Mouse (Mus musculus): ENCODE results near the gene Cdc6. TPM values are rescaled to one million over a fixed set of nuclear protein-coding genes. Genes with fewer than 3 reads are reported as not detected.
A peak's percentile ranks its signal among the peaks of the same experiment; 100 is the strongest.

Cdc6 gene
- polyA plus RNA-seq, 1 experiment from 2014 or later: 12.3 TPM

DNA sequence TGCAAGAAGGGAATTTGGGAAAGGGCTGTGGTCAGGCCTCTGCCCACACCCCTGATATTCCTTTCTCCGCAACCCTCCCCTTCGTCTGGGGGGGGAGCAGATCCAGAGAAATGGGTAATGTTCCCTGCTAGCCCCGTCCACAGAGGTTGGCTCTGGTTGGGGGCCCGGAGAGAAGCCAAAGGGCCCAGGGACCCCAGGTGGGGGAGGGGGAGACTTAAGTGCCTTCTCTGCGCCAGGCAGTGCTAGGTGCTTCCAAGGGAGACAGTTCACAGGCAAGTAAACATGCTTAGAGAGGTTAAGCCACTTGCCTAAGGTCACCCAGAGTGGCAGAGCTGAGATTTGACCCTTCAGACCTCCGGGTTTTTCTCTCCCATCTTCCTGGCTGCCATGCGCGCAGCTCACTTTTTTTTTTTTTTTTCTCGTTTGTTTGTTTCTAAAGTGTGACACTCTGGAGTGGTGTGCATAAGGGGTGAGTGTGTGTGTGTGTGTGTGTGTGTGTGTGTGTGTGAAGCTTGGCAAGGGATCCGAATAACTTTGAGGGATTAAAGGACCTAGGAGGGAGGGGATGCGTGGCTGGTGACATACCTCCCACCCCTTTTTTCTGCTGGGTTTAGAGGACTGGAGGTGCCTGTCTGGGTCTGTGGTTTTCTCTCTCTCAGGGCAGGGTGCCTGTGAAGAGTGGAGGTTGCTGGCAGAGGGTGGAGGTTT lies 37.5 kb downstream of the Cdc6 start:
- Histone ChIP-seq H3K9ac (ENCODE audit: low read depth, low read length) (peak overlapping the region; percentile 35; the same call in 1 of the 2 replicates), H3K27me3 (ENCODE audit: insufficient read depth, low read length) (no peaks in the 10 kb centered on the region), H3K4me1 (replicated peaks; ENCODE audit: insufficient read depth, low read length) (peaks cover 70% of the 10 kb centered on the region), H3K4me3 (replicated peaks; ENCODE audit: low read depth, low read length) (no peak overlapping the region), H3K4me2 (ENCODE audit: low read length) (peak overlapping the region; percentile 27), H3K36me3 (ENCODE audit: insufficient read depth, low read length) (no peaks in the 10 kb centered on the region; the same call in 1 of the 2 replicates), H3K27ac (peak overlapping the region; percentile 98), H3K9me3 (replicated peaks; ENCODE audit: low read length) (no peaks in the 10 kb centered on the region)
- ATAC-seq (replicated peaks; ENCODE audit: low FRiP score, low read depth): no peak
- no peak for TF ChIP-seq CTCF (IDR thresholded peaks at IDR 0.05; ENCODE audit: low read depth)
- DNase-seq (ENCODE audit: low spot score): no peak
- 40% methylated on average over 11 of the region's 11 CpGs for WGBS

DNA sequence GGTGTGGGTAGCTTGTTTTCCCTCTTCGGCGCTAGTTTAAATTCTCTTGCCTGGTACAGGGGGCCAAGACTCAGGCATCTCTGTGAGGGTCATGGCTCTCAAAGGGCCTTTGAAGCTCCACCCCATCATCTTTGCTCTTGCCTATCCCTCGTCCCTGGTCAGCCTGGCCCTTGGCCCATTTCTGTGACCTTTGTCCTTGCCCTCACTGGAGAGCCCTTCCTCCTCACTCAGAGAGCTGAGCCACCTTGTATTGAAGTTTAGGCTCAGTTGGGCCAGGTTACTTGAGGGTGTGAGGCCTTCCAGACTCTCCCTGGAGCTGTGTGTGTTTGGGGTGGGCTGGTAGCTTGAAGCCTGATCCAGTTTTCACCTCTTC lies 38.0 kb downstream of the Cdc6 start:
- Histone ChIP-seq H3K27me3 (ENCODE audit: insufficient read depth, low read length) (no peaks in the 10 kb centered on the region), H3K4me2 (ENCODE audit: low read length) (no peak overlapping the region), H3K9me3 (replicated peaks; ENCODE audit: low read length) (no peaks in the 10 kb centered on the region), H3K36me3 (ENCODE audit: insufficient read depth, low read length) (peaks cover 4% of the 10 kb centered on the region; the same call in 1 of the 2 replicates), H3K27ac (peak overlapping the region; percentile 39; the same call in 1 of the 2 replicates), H3K9ac (ENCODE audit: low read depth, low read length) (no peak overlapping the region), H3K4me1 (replicated peaks; ENCODE audit: insufficient read depth, low read length) (peaks cover 70% of the 10 kb centered on the region), H3K4me3 (replicated peaks; ENCODE audit: low read depth, low read length) (no peak overlapping the region)
- TF ChIP-seq CTCF (IDR thresholded peaks at IDR 0.05; ENCODE audit: low read depth): no peak
- 59% methylated on average over 3 of the region's 3 CpGs for WGBS
- DNase-seq (ENCODE audit: low spot score): no peak
- no peak for ATAC-seq (replicated peaks; ENCODE audit: low FRiP score, low read depth)

DNA sequence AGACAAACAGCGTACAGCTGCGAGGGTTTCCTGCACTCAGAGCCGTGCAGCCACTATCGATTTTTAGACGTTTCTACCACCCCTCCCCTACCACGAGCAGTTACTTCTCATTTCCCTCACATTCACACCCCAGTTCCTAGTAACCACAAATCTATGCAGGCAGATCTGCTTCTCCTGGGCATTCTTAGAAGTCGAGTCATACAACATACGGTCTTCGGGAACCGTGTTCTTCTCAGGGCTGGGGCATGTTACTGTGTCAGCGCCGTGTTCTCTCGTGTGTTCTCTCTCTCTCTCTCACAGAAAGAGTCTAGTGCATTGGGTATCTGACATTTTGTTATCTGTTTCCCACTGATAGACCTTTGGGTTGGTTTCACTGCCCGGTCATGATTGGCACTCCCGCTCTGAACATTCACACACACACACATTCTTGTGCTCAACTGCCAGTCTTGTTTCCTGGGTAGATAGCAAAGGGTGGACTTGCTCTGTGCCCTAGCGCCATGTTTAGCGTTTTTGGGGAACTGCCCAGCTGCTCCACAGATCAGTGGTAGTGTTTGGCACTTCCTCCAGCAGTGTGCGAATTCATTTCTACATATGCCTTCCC lies 40.5 kb downstream of the Cdc6 start:
- H3K4me1 ChIP-seq (replicated peaks; ENCODE audit: insufficient read depth, low read length): peaks cover 73% of the 10 kb centered on the region
- no peak for TF ChIP-seq CTCF (IDR thresholded peaks at IDR 0.05; ENCODE audit: low read depth)
- H3K4me3 ChIP-seq (replicated peaks; ENCODE audit: low read depth, low read length): no peak overlapping the region
- peaks cover 7% of the 10 kb centered on the region; the same call in 1 of the 2 replicates for H3K36me3 ChIP-seq (ENCODE audit: insufficient read depth, low read length)
- DNase-seq (ENCODE audit: low spot score): no peak
- H3K27ac ChIP-seq: no peak overlapping the region
- WGBS: 63% methylated on average over 18 of the region's 18 CpGs
- no peak for ATAC-seq (replicated peaks; ENCODE audit: low FRiP score, low read depth)
- H3K9ac ChIP-seq (ENCODE audit: low read depth, low read length): no peak overlapping the region
- no peaks in the 10 kb centered on the region for H3K9me3 ChIP-seq (replicated peaks; ENCODE audit: low read length)
- H3K4me2 ChIP-seq (ENCODE audit: low read length): no peak overlapping the region
- no peaks in the 10 kb centered on the region for H3K27me3 ChIP-seq (ENCODE audit: insufficient read depth, low read length)

GRCm38 (mm10) chr11:98949242-98949957 lies 41.8 kb downstream of the Cdc6 start:
- DNase-seq (ENCODE audit: low spot score): no peak
- peaks cover 70% of the 10 kb centered on the region for H3K4me1 ChIP-seq (replicated peaks; ENCODE audit: insufficient read depth, low read length)
- H3K9ac ChIP-seq (ENCODE audit: low read depth, low read length): peak overlapping the region; percentile 32; the same call in 1 of the 2 replicates
- H3K27ac ChIP-seq: no peak overlapping the region
- H3K4me3 ChIP-seq (replicated peaks; ENCODE audit: low read depth, low read length): no peak overlapping the region
- no peak for TF ChIP-seq CTCF (IDR thresholded peaks at IDR 0.05; ENCODE audit: low read depth)
- no peak for ATAC-seq (replicated peaks; ENCODE audit: low FRiP score, low read depth)
- peaks cover 7% of the 10 kb centered on the region; the same call in 1 of the 2 replicates for H3K36me3 ChIP-seq (ENCODE audit: insufficient read depth, low read length)
- no peaks in the 10 kb centered on the region for H3K9me3 ChIP-seq (replicated peaks; ENCODE audit: low read length)
- no peak overlapping the region for H3K4me2 ChIP-seq (ENCODE audit: low read length)
- WGBS: 75% methylated on average over 9 of the region's 12 CpGs
- H3K27me3 ChIP-seq (ENCODE audit: insufficient read depth, low read length): no peaks in the 10 kb centered on the region

DNA sequence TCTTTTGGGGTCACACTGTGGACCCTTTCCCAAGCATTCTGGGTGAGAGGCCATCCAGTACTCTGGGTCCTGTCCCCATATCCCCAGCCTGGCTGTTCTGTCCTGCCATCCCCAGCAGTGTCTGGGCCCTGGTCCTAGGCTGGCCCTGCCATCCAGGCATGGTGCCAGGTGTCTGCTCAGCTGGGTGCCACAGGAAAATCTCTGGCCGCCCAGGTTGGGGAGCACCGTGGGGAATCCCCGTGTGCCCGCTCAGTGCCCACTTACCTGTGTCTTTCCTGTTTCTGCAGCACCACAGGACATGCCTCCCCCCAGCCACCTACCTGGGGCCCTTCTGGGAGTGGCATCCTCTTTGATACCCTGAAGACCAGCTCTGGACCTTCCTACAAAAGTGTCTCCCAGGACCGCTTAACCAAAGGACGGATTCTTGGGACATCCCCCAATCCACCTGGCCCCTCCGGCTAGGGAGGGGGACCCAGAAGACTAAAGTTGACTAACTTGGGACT lies 42.4 kb downstream of the Cdc6 start:
- no peak for TF ChIP-seq CTCF (IDR thresholded peaks at IDR 0.05; ENCODE audit: low read depth)
- Histone ChIP-seq H3K4me3 (replicated peaks; ENCODE audit: low read depth, low read length) (no peak overlapping the region), H3K27ac (no peak overlapping the region), H3K4me2 (ENCODE audit: low read length) (no peak overlapping the region), H3K9ac (ENCODE audit: low read depth, low read length) (peak overlapping the region; percentile 32; the same call in 1 of the 2 replicates), H3K27me3 (ENCODE audit: insufficient read depth, low read length) (no peaks in the 10 kb centered on the region), H3K36me3 (ENCODE audit: insufficient read depth, low read length) (peaks cover 7% of the 10 kb centered on the region; the same call in 1 of the 2 replicates), H3K9me3 (replicated peaks; ENCODE audit: low read length) (no peaks in the 10 kb centered on the region), H3K4me1 (replicated peaks; ENCODE audit: insufficient read depth, low read length) (peaks cover 70% of the 10 kb centered on the region)
- WGBS: 85% methylated on average over 7 of the region's 7 CpGs
- DNase-seq (ENCODE audit: low spot score): no peak
- ATAC-seq (replicated peaks; ENCODE audit: low FRiP score, low read depth): no peak

- no peak for TF ChIP-seq CTCF (IDR thresholded peaks at IDR 0.05; ENCODE audit: low read depth)
- DNase-seq (ENCODE audit: low spot score) (no peak), ATAC-seq (replicated peaks; ENCODE audit: low FRiP score, low read depth) (no peak)
- H3K9me3 ChIP-seq (replicated peaks; ENCODE audit: low read length): no peaks in the 10 kb centered on the region
- no peak overlapping the region for H3K4me2 ChIP-seq (ENCODE audit: low read length)
- H3K36me3 ChIP-seq (ENCODE audit: insufficient read depth, low read length): peaks cover 7% of the 10 kb centered on the region; the same call in 1 of the 2 replicates
- H3K9ac ChIP-seq (ENCODE audit: low read depth, low read length): no peak overlapping the region
- H3K27me3 ChIP-seq (ENCODE audit: insufficient read depth, low read length): no peaks in the 10 kb centered on the region
- H3K4me1 ChIP-seq (replicated peaks; ENCODE audit: insufficient read depth, low read length): peaks cover 70% of the 10 kb centered on the region
- H3K27ac ChIP-seq: peak overlapping the region; percentile 96
- H3K4me3 ChIP-seq (replicated peaks; ENCODE audit: low read depth, low read length): no peak overlapping the region
- WGBS: 81% methylated on average over 9 of the region's 9 CpGs
Measured at GRCm38 (mm10) chr11:98950484-98950883, 42.9 kb downstream of the Cdc6 start.
